7 mouse cellular contexts compared by ENCODE assay signal in the genomic region with DNA sequence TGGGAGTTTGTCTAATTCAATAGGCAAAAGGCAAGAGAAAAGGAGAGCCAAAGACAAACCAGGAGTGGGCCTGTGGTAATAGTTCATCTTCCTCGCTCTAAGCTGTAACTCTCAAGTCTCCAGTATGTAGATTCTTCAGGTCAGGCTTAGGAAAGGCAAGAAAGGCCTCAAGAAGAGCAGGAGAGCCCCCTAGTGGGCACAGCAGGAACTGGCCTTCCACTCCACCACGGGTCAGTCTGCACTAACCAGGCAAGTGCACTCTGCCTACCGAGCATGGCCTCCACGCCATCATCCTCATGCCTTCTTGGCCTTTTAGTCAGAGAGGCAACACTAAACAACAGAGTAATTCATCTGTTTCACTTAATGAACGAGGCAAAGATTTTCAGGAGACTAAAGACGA. TPM values are rescaled to one million over a fixed set of nuclear protein-coding genes. Genes with fewer than 3 reads are reported as not detected.
DNase-seq lines count a peak whose midpoint lies in the region; ATAC-seq lines count a peak whose summit lies in the region.

No protein-coding gene starts in this region.

- H3K4me2 ChIP-seq in intestine, embryonic 16.5 days (ENCODE audit: low read depth, low read length), result no peak overlapping the region
- no peak overlapping the region for H3K4me2 ChIP-seq in midbrain, embryonic 12.5 days (replicated peaks)

- H3K36me3 ChIP-seq in intestine, embryonic 16.5 days (ENCODE audit: control insufficient read depth, insufficient read depth, low read length), result peaks cover 4% of the 10 kb centered on the region
- peaks cover 58% of the 10 kb centered on the region for H3K36me3 ChIP-seq in midbrain, embryonic 12.5 days

- no peaks in the 10 kb centered on the region for H3K4me1 ChIP-seq in intestine, embryonic 16.5 days (ENCODE audit: control insufficient read depth, insufficient read depth, low read length)
- no peaks in the 10 kb centered on the region for H3K4me1 ChIP-seq in midbrain, embryonic 12.5 days

- ATAC-seq in intestine, embryonic 16.5 days, result peak; percentile 63
- ATAC-seq in midbrain, embryonic 12.5 days (ENCODE audit: low FRiP score, low read depth), result peak; percentile 77

- peak; percentile 89 for DNase-seq in ZHBTc4 (ENCODE audit: low read depth, low spot score)
- DNase-seq in cerebellum, postnatal 10 days, result peak; percentile 87 to 91
- peak; percentile 74 to 89 for DNase-seq in frontal cortex, postnatal 36 days (ENCODE audit: low spot score in 2 of 2)
- DNase-seq in left cerebral cortex, postnatal 36 days (ENCODE audit: low spot score in 2 of 2), result peak; percentile 72 to 73
- peak; percentile 47 for DNase-seq in skeletal muscle tissue, adult 2 months (ENCODE audit: low read depth, low spot score)

- H3K27ac ChIP-seq in intestine, embryonic 16.5 days (ENCODE audit: low read length), result no peak overlapping the region
- H3K27ac ChIP-seq in midbrain, embryonic 12.5 days (replicated peaks), result no peak overlapping the region

- H3K27me3 ChIP-seq in intestine, embryonic 16.5 days (replicated peaks; ENCODE audit: control insufficient read depth, insufficient read depth, low read length), result no peaks in the 10 kb centered on the region
- H3K27me3 ChIP-seq in midbrain, embryonic 12.5 days, result no peaks in the 10 kb centered on the region

- 35% methylated on average over 6 of the region's 6 CpGs for WGBS in intestine, embryonic 16.5 days
- 41% methylated on average over 6 of the region's 6 CpGs for WGBS in midbrain, embryonic 12.5 days

- no peak overlapping the region for H3K4me3 ChIP-seq in intestine, embryonic 16.5 days (ENCODE audit: low read length)
- no peak overlapping the region for H3K4me3 ChIP-seq in midbrain, embryonic 12.5 days

- no peaks in the 10 kb centered on the region for H3K9me3 ChIP-seq in intestine, embryonic 16.5 days (ENCODE audit: control insufficient read depth, low read length)
- no peaks in the 10 kb centered on the region for H3K9me3 ChIP-seq in midbrain, embryonic 12.5 days

- intact Hi-C loops in left cerebral cortex, postnatal 36 days (cut with DNase I), result loop anchor here (2.0 kb wide), 1 partner anchor 54 kb away; no protein-coding TSS in a partner anchor

- H3K9ac ChIP-seq in intestine, embryonic 16.5 days (ENCODE audit: low read depth, low read length), result no peak overlapping the region
- no peak overlapping the region for H3K9ac ChIP-seq in midbrain, embryonic 12.5 days (replicated peaks)

RNA-seq across cellular contexts. Expression of gene Rpia, which starts 23.3 kb away (rescaled TPM):
- 4.1 and 4.7 TPM in 2 replicates for polyA plus RNA-seq in intestine, embryonic 16.5 days (2015; fragmentation: Nextera tagmentation; extraction: Ambion mirVana)
- total RNA-seq in left cerebral cortex, postnatal 36 days (2021), result 10 to 100 TPM; 11.1 to 14.3 TPM
- polyA plus RNA-seq in midbrain, embryonic 12.5 days (2016; fragmentation: Nextera tagmentation; extraction: Ambion mirVana), result 2.4 and 3.9 TPM in 2 replicates
